Mouse (Mus musculus) lung, postnatal 0 days (tissue): ENCODE measurements at regions not wholly inside any gene's neighbourhood (a gene's known extent, or its start where the extent isn't known, plus 50 kb on each side); places are given as distances from the start of the nearest gene placed in this dataset.

Experiments
- CTCF ChIP-seq: IDR thresholded peaks from 2 replicates; pipeline ENCODE4 v1.5.1; 2016; ENCODE audit warnings: antibody characterized with exemption, mild to moderate bottlenecking
- EP300 ChIP-seq: IDR thresholded peaks from 2 replicates; pipeline ENCODE4 v1.6.1; 2016; ENCODE audit warnings: antibody characterized with exemption, mild to moderate bottlenecking, control low read depth

GRCm38 (mm10) chr1:42472495-42473230 lies 222.9 kb upstream of the Pou3f3 start:
- TF ChIP-seq CTCF = no peak
- no peak for TF ChIP-seq EP300
